In genomic region chr7:28208988-28209508, GRCm38 (mm10) we compare ENCODE assay signal across 8 mouse cellular contexts. TPM values are rescaled to one million over a fixed set of nuclear protein-coding genes. Genes with fewer than 3 reads are reported as not detected.
DNase-seq lines count a peak whose midpoint lies in the region; TF ChIP-seq lines count a peak whose summit lies in the region.

No protein-coding gene starts in this region.

- TF ChIP-seq CTCF in cortical plate, adult 2 months (IDR thresholded peaks at IDR 0.05; ENCODE audit: extremely low read depth, insufficient read depth, low read length), result no peak

- DNase-seq in ZHBTc4 (ENCODE audit: low read depth, low spot score), result peak; percentile 94
- peak; percentile 63 for DNase-seq in gastrocnemius, postnatal 14 days
- DNase-seq in hindlimb bud, embryonic 11.5 days (ENCODE audit: extremely low spot score, low read depth, low spot score), result peak; percentile 41
- peak; percentile 71 to 79 for DNase-seq in left cerebral cortex, adult 18-20 months (ENCODE audit: low spot score in 2 of 2)
- DNase-seq in lung, postnatal 4 days, result peak; percentile 56 to 77
- DNase-seq in right cerebral cortex, adult 18-20 months, result peak; percentile 77
- peak; percentile 73 for DNase-seq in yolk sac, embryonic 10.5 days (ENCODE audit: low spot score)

- no peaks in the 10 kb centered on the region for H3K4me1 ChIP-seq in cortical plate, adult 2 months (ENCODE audit: control insufficient read depth, insufficient read depth, low read length)

- intact Hi-C loops in gastrocnemius, postnatal 14 days (cut with DNase I; ENCODE audit: low total_unique reads), result no loop called here

- TF ChIP-seq POLR2A in cortical plate, adult 2 months (IDR thresholded peaks at IDR 0.05; ENCODE audit: extremely low read depth, insufficient read depth, low read length), result no peak

- H3K4me3 ChIP-seq in cortical plate, adult 2 months (ENCODE audit: insufficient read depth, low read length), result peak overlapping the region; percentile 21; the same call in 1 of the 2 replicates

- H3K27ac ChIP-seq in cortical plate, adult 2 months (ENCODE audit: insufficient read depth, low read length), result no peak overlapping the region

RNA-seq across cellular contexts. Expression of gene Dyrk1b, which starts 29.8 kb away (rescaled TPM):
- polyA plus RNA-seq in cortical plate, adult 2 months (2012; rRNA removed), result 30.7 and 31.1 TPM in 2 replicates
- total RNA-seq in gastrocnemius, postnatal 14 days (2021), result 100 to 1,000 TPM; 129 to 156 TPM
- 10 to 100 TPM; 39.6 to 40.6 TPM for total RNA-seq in left cerebral cortex, adult 18-20 months (2021)

RNA-seq across cellular contexts. Expression of gene Fbl, which starts 39.5 kb away (rescaled TPM):
- polyA plus RNA-seq in cortical plate, adult 2 months (2012; rRNA removed), result 78.3 and 82.6 TPM in 2 replicates
- 10 to 100 TPM; 23.7 to 31.0 TPM for total RNA-seq in gastrocnemius, postnatal 14 days (2021)
- total RNA-seq in left cerebral cortex, adult 18-20 months (2021), result 10 to 100 TPM; 47.8 to 60.2 TPM

RNA-seq across cellular contexts. Expression of gene Eid2, which starts 58.6 kb away (rescaled TPM):
- polyA plus RNA-seq in cortical plate, adult 2 months (2012; rRNA removed), result 49.2 and 52.2 TPM in 2 replicates
- total RNA-seq in gastrocnemius, postnatal 14 days (2021), result 1 to 10 TPM; 6.9 to 8.9 TPM
- 10 to 100 TPM; 62.3 to 65.2 TPM for total RNA-seq in left cerebral cortex, adult 18-20 months (2021)

Comparison
In these comparisons a context has a peak if more than half of its experiments do, and no peak if none do; other contexts are left out.
1. DNase-seq: peak in every context shown above with its lines; median percentile 94 in ZHBTc4; 77 in right cerebral cortex, adult 18-20 months; 75 in left cerebral cortex, adult 18-20 months; 73 in yolk sac, embryonic 10.5 days; 66 in lung, postnatal 4 days; 63 in gastrocnemius, postnatal 14 days; 41 in hindlimb bud, embryonic 11.5 days.
2. RNA of gene Eid2, which starts 58.6 kb away (total RNA-seq): 62.3 to 65.2 TPM in left cerebral cortex, adult 18-20 months; 6.9 to 8.9 TPM in gastrocnemius, postnatal 14 days; every median in the first group is over 4 times any median in the second.